Comparison of ENCODE assay signal across 13 mouse cellular contexts in genomic region chr9:66167222-66167621, GRCm38 (mm10).
"Had no signal": no experiment of that assay in that cellular context is flagged by ENCODE, and none has a peak within 500 bp of the region (broad histone marks: within the 10 kb centered on the region; RNA-seq: fewer than 3 reads in every experiment).

No protein-coding gene starts in this region.

- H3K9ac ChIP-seq: kidney, embryonic 15.5 days; lung, embryonic 14.5 days; midbrain, embryonic 13.5 days had no signal

- H3K9me3 ChIP-seq: kidney, embryonic 15.5 days; midbrain, embryonic 13.5 days had no signal

- ATAC-seq: lung, postnatal 0 days; midbrain, embryonic 13.5 days had no signal

- H3K36me3 ChIP-seq: kidney, embryonic 15.5 days; midbrain, embryonic 13.5 days had no signal

- H3K27ac ChIP-seq: kidney, embryonic 15.5 days; left cerebral cortex, adult 2 months; macrophage; midbrain, embryonic 13.5 days had no signal

- H3K27me3 ChIP-seq: kidney, embryonic 15.5 days; midbrain, embryonic 13.5 days had no signal

- H3K4me1 ChIP-seq: kidney, embryonic 15.5 days had no signal

- H3K4me3 ChIP-seq: kidney, embryonic 15.5 days; left cerebral cortex, adult 2 months; midbrain, embryonic 13.5 days had no signal

- DNase-seq: kidney, adult 8-10 months; kidney, postnatal 10 days; kidney, postnatal 36 days; layer of hippocampus, postnatal 36 days; lung, embryonic 14.5 days; thymus, adult 18-20 months; thymus, postnatal 36 days had no signal

- H3K4me2 ChIP-seq: kidney, embryonic 15.5 days; liver, embryonic 11.5 days; lung, embryonic 14.5 days; midbrain, embryonic 13.5 days had no signal
